Mouse (Mus musculus) E14TG2a.4 (cell line): Measurements from ENCODE around the gene Denr.

Experiments
- CTCF ChIP-seq: conservative IDR thresholded peaks from 2 replicates; pipeline ENCODE4 v1.5.1; 2014; ENCODE audit warnings: low read length
- NANOG ChIP-seq: IDR thresholded peaks from 2 replicates; pipeline ENCODE4 v1.6.1; 2014; ENCODE audit warnings: borderline replicate concordance, low read length, mixed read lengths

GRCm38 (mm10) chr5:123932927-123933326 is 26.0 kb downstream of the Denr start:
- peak; percentile 30 for TF ChIP-seq CTCF
- TF ChIP-seq NANOG, result no peak
